Mouse (Mus musculus): ENCODE data around the gene Tfeb. TPM values are rescaled to one million over a fixed set of nuclear protein-coding genes. Genes with fewer than 3 reads are reported as not detected.

The Tfeb gene
- polyA plus RNA-seq, 1 experiment from 2014 or later = 5.6 TPM

GRCm38 (mm10) chr17:47795446-47795845, 58.6 kb downstream of the Tfeb start:
- Histone ChIP-seq H3K4me3 (ENCODE audit: low read depth, low read length) (no peak overlapping the region), H3K36me3 (ENCODE audit: control insufficient read depth, insufficient read depth, low read length) (no peaks in the 10 kb centered on the region), H3K4me2 (ENCODE audit: low read depth, severe bottlenecking) (no peak overlapping the region), H3K4me1 (ENCODE audit: control insufficient read depth, insufficient read depth, low read length) (peaks cover 11% of the 10 kb centered on the region), H3K27ac (replicated peaks; ENCODE audit: low read depth, low read length) (no peak overlapping the region), H3K9ac (ENCODE audit: low read length) (no peak overlapping the region), H3K27me3 (ENCODE audit: control insufficient read depth, insufficient read depth, low read length) (no peaks in the 10 kb centered on the region), H3K9me3 (ENCODE audit: control insufficient read depth, low read length) (no peaks in the 10 kb centered on the region)
- ATAC-seq (ENCODE audit: insufficient number of reproducible peaks, low FRiP score, low TSS enrichment, low read depth) = no peak
- peak; percentile 81 for DNase-seq (ENCODE audit: low spot score)
- 35% methylated on average over 3 of the region's 3 CpGs for WGBS

- ATAC-seq (ENCODE audit: insufficient number of reproducible peaks, low FRiP score, low TSS enrichment, low read depth) (no peak), DNase-seq (ENCODE audit: low spot score) (no peak)
- no peak overlapping the region for H3K4me2 ChIP-seq (ENCODE audit: low read depth, severe bottlenecking)
- H3K9me3 ChIP-seq (ENCODE audit: control insufficient read depth, low read length) = no peaks in the 10 kb centered on the region
- H3K36me3 ChIP-seq (ENCODE audit: control insufficient read depth, insufficient read depth, low read length) = no peaks in the 10 kb centered on the region
- peaks cover 11% of the 10 kb centered on the region for H3K4me1 ChIP-seq (ENCODE audit: control insufficient read depth, insufficient read depth, low read length)
- WGBS = 29% methylated on average over 16 of the region's 16 CpGs
- no peak overlapping the region for H3K9ac ChIP-seq (ENCODE audit: low read length)
- H3K27ac ChIP-seq (replicated peaks; ENCODE audit: low read depth, low read length) = no peak overlapping the region
- H3K4me3 ChIP-seq (ENCODE audit: low read depth, low read length) = no peak overlapping the region
- H3K27me3 ChIP-seq (ENCODE audit: control insufficient read depth, insufficient read depth, low read length) = no peaks in the 10 kb centered on the region
Measured at GRCm38 (mm10) chr17:47796156-47796816, 59.5 kb downstream of the Tfeb start.

GRCm38 (mm10) chr17:47796968-47797367, 60.1 kb downstream of the Tfeb start:
- no peak for DNase-seq (ENCODE audit: low spot score)
- WGBS = 74% methylated on average over 4 of the region's 4 CpGs
- Histone ChIP-seq H3K27ac (replicated peaks; ENCODE audit: low read depth, low read length) (no peak overlapping the region), H3K27me3 (ENCODE audit: control insufficient read depth, insufficient read depth, low read length) (no peaks in the 10 kb centered on the region), H3K9me3 (ENCODE audit: control insufficient read depth, low read length) (no peaks in the 10 kb centered on the region), H3K4me3 (ENCODE audit: low read depth, low read length) (no peak overlapping the region), H3K36me3 (ENCODE audit: control insufficient read depth, insufficient read depth, low read length) (no peaks in the 10 kb centered on the region), H3K9ac (ENCODE audit: low read length) (no peak overlapping the region), H3K4me1 (ENCODE audit: control insufficient read depth, insufficient read depth, low read length) (peaks cover 11% of the 10 kb centered on the region), H3K4me2 (ENCODE audit: low read depth, severe bottlenecking) (no peak overlapping the region)
- no peak for ATAC-seq (ENCODE audit: insufficient number of reproducible peaks, low FRiP score, low TSS enrichment, low read depth)

- WGBS = 77% methylated on average over 9 of the region's 9 CpGs
Measured at GRCm38 (mm10) chr17:47797383-47797782, 60.6 kb downstream of the Tfeb start.

GRCm38 (mm10) chr17:47802806-47803205, 66.0 kb downstream of the Tfeb start:
- no peak overlapping the region for H3K4me3 ChIP-seq (ENCODE audit: low read depth, low read length)
- 9% methylated on average over 8 of the region's 8 CpGs for WGBS
- no peak overlapping the region for H3K4me2 ChIP-seq (ENCODE audit: low read depth, severe bottlenecking)
- H3K9me3 ChIP-seq (ENCODE audit: control insufficient read depth, low read length) = no peaks in the 10 kb centered on the region
- no peak for ATAC-seq (ENCODE audit: insufficient number of reproducible peaks, low FRiP score, low TSS enrichment, low read depth)
- peaks cover 8% of the 10 kb centered on the region for H3K4me1 ChIP-seq (ENCODE audit: control insufficient read depth, insufficient read depth, low read length)
- no peaks in the 10 kb centered on the region for H3K36me3 ChIP-seq (ENCODE audit: control insufficient read depth, insufficient read depth, low read length)
- no peak for DNase-seq (ENCODE audit: low spot score)
- H3K9ac ChIP-seq (ENCODE audit: low read length) = no peak overlapping the region
- no peak overlapping the region for H3K27ac ChIP-seq (replicated peaks; ENCODE audit: low read depth, low read length)
- no peaks in the 10 kb centered on the region for H3K27me3 ChIP-seq (ENCODE audit: control insufficient read depth, insufficient read depth, low read length)

More at GRCm38 (mm10) chr17:47797383-47797782, 60.6 kb downstream of the Tfeb start:
- no peaks in the 10 kb centered on the region for H3K36me3 ChIP-seq (ENCODE audit: control insufficient read depth, insufficient read depth, low read length)
- peaks cover 11% of the 10 kb centered on the region for H3K4me1 ChIP-seq (ENCODE audit: control insufficient read depth, insufficient read depth, low read length)
- H3K27ac ChIP-seq (replicated peaks; ENCODE audit: low read depth, low read length) = no peak overlapping the region
- no peaks in the 10 kb centered on the region for H3K27me3 ChIP-seq (ENCODE audit: control insufficient read depth, insufficient read depth, low read length)
- H3K9me3 ChIP-seq (ENCODE audit: control insufficient read depth, low read length) = no peaks in the 10 kb centered on the region
- ATAC-seq (ENCODE audit: insufficient number of reproducible peaks, low FRiP score, low TSS enrichment, low read depth) = no peak
- no peak overlapping the region for H3K4me2 ChIP-seq (ENCODE audit: low read depth, severe bottlenecking)
- no peak for DNase-seq (ENCODE audit: low spot score)
- H3K4me3 ChIP-seq (ENCODE audit: low read depth, low read length) = no peak overlapping the region
- no peak overlapping the region for H3K9ac ChIP-seq (ENCODE audit: low read length)

- 95% methylated on average over 4 of the region's 4 CpGs for WGBS
- H3K4me3 ChIP-seq (ENCODE audit: low read depth, low read length) = no peak overlapping the region
- H3K9ac ChIP-seq (ENCODE audit: low read length) = no peak overlapping the region
- H3K27ac ChIP-seq (replicated peaks; ENCODE audit: low read depth, low read length) = no peak overlapping the region
- no peaks in the 10 kb centered on the region for H3K9me3 ChIP-seq (ENCODE audit: control insufficient read depth, low read length)
- no peak overlapping the region for H3K4me2 ChIP-seq (ENCODE audit: low read depth, severe bottlenecking)
- DNase-seq (ENCODE audit: low spot score) (no peak), ATAC-seq (ENCODE audit: insufficient number of reproducible peaks, low FRiP score, low TSS enrichment, low read depth) (no peak)
- no peaks in the 10 kb centered on the region for H3K27me3 ChIP-seq (ENCODE audit: control insufficient read depth, insufficient read depth, low read length)
- H3K36me3 ChIP-seq (ENCODE audit: control insufficient read depth, insufficient read depth, low read length) = no peaks in the 10 kb centered on the region
- H3K4me1 ChIP-seq (ENCODE audit: control insufficient read depth, insufficient read depth, low read length) = peaks cover 8% of the 10 kb centered on the region
Measured at GRCm38 (mm10) chr17:47803662-47804061, 66.8 kb downstream of the Tfeb start.

GRCm38 (mm10) chr17:47805047-47805835, 68.4 kb downstream of the Tfeb start:
- Histone ChIP-seq H3K9me3 (ENCODE audit: control insufficient read depth, low read length) (no peaks in the 10 kb centered on the region), H3K27me3 (ENCODE audit: control insufficient read depth, insufficient read depth, low read length) (no peaks in the 10 kb centered on the region; the same call in 1 of the 2 replicates), H3K4me3 (ENCODE audit: low read depth, low read length) (no peak overlapping the region), H3K27ac (replicated peaks; ENCODE audit: low read depth, low read length) (no peak overlapping the region), H3K36me3 (ENCODE audit: control insufficient read depth, insufficient read depth, low read length) (no peaks in the 10 kb centered on the region), H3K4me2 (ENCODE audit: low read depth, severe bottlenecking) (no peak overlapping the region), H3K4me1 (ENCODE audit: control insufficient read depth, insufficient read depth, low read length) (peaks cover 8% of the 10 kb centered on the region), H3K9ac (ENCODE audit: low read length) (no peak overlapping the region)
- DNase-seq (ENCODE audit: low spot score) = no peak
- WGBS = 58% methylated on average over 13 of the region's 13 CpGs
- no peak for ATAC-seq (ENCODE audit: insufficient number of reproducible peaks, low FRiP score, low TSS enrichment, low read depth)

GRCm38 (mm10) chr17:47806230-47806629, 69.4 kb downstream of the Tfeb start:
- H3K9me3 ChIP-seq (ENCODE audit: control insufficient read depth, low read length) = no peaks in the 10 kb centered on the region
- peaks cover 8% of the 10 kb centered on the region for H3K4me1 ChIP-seq (ENCODE audit: control insufficient read depth, insufficient read depth, low read length)
- H3K4me3 ChIP-seq (ENCODE audit: low read depth, low read length) = no peak overlapping the region
- H3K9ac ChIP-seq (ENCODE audit: low read length) = no peak overlapping the region
- 64% methylated on average over 9 of the region's 9 CpGs for WGBS
- DNase-seq (ENCODE audit: low spot score) (no peak), ATAC-seq (ENCODE audit: insufficient number of reproducible peaks, low FRiP score, low TSS enrichment, low read depth) (no peak)
- no peaks in the 10 kb centered on the region; the same call in 1 of the 2 replicates for H3K27me3 ChIP-seq (ENCODE audit: control insufficient read depth, insufficient read depth, low read length)
- H3K36me3 ChIP-seq (ENCODE audit: control insufficient read depth, insufficient read depth, low read length) = no peaks in the 10 kb centered on the region
- H3K27ac ChIP-seq (replicated peaks; ENCODE audit: low read depth, low read length) = no peak overlapping the region
- no peak overlapping the region for H3K4me2 ChIP-seq (ENCODE audit: low read depth, severe bottlenecking)
